Mouse (Mus musculus): ENCODE data around the gene Ddn.

Ddn gene

GRCm38 (mm10) chr15:98809390-98809789 lies at the start of gene Ddn:
TSS of gene Ddn (minus strand) at chr15:98809490.
- DNase-seq (ENCODE audit: low spot score in 2 of 2): no peak

DNA sequence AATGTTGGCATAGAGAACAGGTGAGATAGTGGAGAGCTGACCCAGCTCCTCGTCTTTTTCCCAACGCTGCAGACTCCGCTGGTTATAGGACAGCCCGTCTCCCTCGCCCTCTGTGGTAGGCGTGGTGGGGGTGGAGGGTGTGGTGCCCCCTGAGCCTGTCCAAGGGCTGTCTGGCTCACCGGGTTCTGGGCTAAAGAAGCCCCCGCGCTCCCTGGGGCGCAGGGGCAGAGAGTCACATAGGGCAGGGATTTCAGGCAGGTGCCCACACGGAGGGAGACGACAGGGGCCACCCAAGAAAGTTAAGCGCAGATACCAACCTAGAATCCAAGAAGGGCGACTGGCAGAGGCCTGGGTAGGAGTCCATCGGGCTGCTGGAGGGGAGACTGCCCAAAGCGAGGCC lies 44.9 kb upstream of the Ddn start:
- peak in 1 of 2 experiments; percentile 5 for DNase-seq (ENCODE audit: low spot score in 2 of 2)

- peak in 1 of 2 experiments; percentile 8 for DNase-seq (ENCODE audit: low spot score in 2 of 2)
Measured at GRCm38 (mm10) chr15:98853161-98853937, 44.1 kb upstream of the Ddn start.

DNA sequence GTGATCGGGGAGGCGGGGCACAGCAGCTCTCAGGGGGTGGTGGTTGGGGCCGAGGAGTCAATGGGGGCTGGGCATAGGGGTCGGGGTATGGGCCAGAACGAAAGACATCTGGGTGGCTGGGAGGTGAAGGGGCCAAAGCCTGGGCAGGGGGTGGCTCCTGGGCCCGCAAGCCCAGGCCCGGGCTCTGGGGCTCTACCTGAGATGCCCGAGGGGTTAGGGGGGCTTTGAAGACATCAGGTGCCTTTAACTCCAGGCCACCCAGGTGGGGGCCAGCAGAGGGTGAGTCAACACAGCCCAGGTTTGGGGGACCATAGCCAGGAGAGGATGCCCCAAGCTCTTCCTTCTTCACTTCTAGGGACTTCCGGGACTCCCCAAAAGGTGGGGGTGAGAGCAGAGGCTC lies 43.4 kb upstream of the Ddn start:
- peak in 1 of 2 experiments; percentile 7 for DNase-seq (ENCODE audit: low spot score in 2 of 2)

DNA sequence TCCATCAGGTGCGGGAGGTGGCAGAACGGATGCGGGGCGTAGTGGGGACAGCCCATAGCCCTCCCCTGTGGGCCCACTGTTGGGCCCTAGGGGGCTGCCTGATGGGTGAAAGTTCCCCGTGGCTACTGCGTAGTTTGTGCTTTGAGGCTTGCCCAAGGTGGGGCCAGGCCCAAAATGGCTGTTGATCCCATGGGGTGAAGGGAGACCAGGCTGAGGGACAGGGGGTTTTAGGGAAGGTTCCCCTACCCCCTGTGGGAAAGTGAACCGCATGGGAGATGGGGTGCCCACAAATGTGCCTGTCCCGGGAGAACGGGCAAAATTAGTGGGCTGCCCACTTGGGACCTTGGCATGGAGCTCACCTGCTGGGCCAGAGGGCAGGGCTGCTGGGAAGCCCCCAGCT lies 42.8 kb upstream of the Ddn start:
- no peak for DNase-seq (ENCODE audit: low spot score in 2 of 2)

GRCm38 (mm10) chr15:98851229-98851818 lies 42.0 kb upstream of the Ddn start:
- DNase-seq (ENCODE audit: low spot score in 2 of 2): peak in 1 of 2 experiments; percentile 6

GRCm38 (mm10) chr15:98850668-98851067 lies 41.4 kb upstream of the Ddn start:
- no peak for DNase-seq (ENCODE audit: low spot score in 2 of 2)

- no peak for DNase-seq (ENCODE audit: low spot score in 2 of 2)
Measured at GRCm38 (mm10) chr15:98849956-98850600, 40.8 kb upstream of the Ddn start.

- no peak for DNase-seq (ENCODE audit: low spot score in 2 of 2)
Measured at GRCm38 (mm10) chr15:98849165-98849564, 39.9 kb upstream of the Ddn start.

DNA sequence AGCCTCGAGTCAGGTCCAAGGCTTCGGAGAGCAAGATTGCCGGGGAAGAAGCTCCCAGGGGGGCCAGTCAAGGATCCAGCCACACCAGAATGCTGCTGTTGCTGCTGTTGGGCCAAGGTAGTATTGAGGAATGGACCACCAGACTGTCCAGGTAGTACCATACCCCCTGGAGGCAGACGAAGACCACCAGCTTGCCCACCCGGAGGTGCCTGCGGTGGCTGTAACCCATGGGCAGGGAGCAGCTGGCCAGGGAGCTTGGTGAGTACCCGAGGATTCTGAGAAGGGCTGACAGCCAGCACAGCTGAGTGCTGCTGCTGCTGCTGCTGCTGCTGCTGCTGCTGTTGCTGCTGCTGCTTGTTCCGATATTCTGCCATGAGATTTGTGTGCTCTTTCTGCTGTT lies 36.9 kb upstream of the Ddn start:
- no peak for DNase-seq (ENCODE audit: low spot score in 2 of 2)

- no peak for DNase-seq (ENCODE audit: low spot score in 2 of 2)
Measured at GRCm38 (mm10) chr15:98845149-98845548, 35.9 kb upstream of the Ddn start.

DNA sequence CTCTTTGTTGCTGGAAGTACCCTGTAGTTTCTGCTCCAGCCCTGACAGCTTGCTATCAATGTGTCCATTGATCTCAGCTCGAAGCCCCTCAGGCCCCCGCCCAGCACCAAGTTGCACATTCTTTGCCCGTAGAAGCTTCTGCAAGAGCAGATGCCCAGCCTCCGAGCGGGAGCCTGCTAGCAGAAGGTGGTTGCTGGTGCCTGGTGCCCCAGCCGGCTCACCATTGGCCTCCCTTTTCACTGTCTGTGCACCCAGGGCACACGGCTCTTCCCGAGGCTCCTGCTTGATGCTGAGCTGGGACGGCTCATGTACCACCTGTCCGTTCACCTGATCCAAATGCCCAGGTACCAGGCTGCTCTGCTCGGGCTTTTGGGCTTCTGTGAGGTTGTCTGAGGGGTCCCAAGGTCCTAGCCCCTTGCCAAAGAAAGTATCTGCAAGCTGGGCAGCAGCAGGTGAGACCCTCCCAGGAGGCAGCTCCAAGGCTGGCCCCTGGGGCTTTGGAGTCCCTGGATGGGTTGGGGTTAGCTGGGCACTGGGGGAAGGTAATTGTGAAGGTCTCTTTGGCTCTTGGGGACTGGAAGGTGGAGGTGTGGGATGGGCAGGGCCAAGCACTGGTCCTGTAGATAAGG lies 34.4 kb upstream of the Ddn start:
- no peak for DNase-seq (ENCODE audit: low spot score in 2 of 2)

DNA sequence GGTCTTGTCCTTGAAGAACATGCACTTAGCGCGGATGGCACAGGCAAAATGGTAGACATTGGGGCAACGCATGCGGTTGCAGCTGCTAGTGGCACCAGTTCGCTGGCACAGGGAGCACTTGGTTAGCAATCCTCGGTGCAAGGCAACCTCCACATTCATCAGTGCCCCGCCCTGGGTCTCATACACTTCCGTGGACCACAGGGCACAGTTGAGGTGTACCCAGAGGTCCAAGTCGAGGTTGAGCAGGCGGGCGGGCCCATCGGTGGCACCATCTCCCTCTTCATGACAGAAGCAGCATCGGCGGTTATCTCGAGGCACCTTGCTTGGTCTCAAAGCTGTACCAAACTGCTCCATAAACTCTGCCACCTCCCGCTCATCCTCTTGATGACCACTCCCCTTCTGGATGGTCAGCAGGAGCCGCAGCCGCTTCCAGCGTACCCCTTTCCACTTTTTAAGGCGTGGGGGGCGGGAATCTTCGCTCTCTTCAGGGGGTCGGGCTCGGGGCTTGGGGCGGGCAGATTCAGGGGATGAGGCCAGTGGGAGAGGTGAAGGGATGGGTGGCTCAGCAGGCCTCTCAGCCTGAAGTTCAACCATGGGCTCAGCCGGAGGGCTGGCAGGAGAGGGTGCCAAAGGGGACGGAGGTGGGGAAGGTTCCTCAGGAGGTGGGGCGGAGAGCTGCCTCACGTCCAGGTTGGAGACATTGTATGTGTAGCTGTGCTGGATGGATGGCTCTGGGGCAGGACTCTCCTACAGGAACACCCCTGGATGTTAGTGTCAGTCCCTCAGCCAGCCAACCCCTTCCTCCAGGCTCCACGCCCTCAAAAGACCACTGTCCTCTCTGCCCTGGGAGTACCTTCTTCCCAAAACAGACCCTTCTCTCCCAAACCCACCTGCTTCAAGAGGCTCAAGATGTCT lies 30.6 kb upstream of the Ddn start:
- no peak for DNase-seq (ENCODE audit: low spot score in 2 of 2)

GRCm38 (mm10) chr15:98839161-98839560 lies 29.9 kb upstream of the Ddn start:
- DNase-seq (ENCODE audit: low spot score in 2 of 2): no peak

- no peak for DNase-seq (ENCODE audit: low spot score in 2 of 2)
Measured at GRCm38 (mm10) chr15:98837743-98838103, 28.4 kb upstream of the Ddn start.

DNA sequence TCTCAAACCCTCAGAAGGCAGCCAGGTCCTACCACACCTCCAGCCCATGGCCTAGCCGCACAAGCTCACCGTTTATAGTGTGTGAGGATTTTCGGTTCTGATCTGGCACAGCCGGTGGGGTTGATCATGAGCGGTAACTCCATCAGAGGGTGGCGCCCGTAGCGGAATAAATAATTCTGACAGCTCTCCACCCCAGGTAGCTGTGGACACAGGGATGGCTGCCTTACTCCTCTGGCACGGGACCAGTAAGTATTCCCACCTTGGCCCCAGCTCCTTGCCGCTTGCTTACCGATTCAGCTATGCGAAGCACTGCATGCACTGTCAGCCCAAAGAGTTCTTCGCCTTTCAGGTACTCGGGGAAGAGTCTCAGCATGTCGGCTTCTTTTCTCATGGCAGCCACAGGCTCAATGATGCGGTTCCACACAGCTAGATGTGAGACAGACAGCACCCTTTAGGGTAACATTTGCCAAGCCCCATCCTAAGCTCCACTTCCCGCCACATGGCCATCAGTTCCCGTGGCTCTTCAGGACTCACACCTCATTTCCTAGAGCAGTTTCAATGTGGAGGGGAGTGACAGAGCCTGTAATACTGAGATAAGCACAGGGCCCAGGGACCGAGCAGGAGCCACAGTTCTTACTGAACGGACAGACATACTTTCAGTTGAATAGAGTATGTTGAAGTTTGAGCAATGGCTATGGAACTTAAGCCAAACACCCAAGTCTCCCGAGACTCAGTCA lies 27.9 kb upstream of the Ddn start:
- no peak for DNase-seq (ENCODE audit: low spot score in 2 of 2)

DNA sequence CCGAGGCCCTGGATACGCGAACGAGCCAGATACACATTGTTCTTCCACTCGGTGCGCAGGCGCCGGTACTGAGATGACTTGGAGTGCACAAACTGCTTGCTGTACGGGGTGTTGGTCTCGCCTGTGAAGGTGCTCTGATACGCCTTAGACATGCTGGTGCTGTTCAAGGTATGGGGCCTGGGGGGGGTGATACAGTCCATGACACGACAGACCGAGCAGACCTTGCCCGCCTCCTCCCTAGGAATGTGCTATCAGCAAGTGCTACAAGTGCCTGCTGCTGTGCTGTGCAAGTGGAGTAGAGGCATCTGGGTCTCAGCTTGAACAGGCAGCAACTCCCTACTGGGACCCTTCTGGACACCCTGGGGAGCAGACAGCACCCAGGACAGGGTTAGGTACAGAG lies 26.0 kb upstream of the Ddn start:
- no peak for DNase-seq (ENCODE audit: low spot score in 2 of 2)

GRCm38 (mm10) chr15:98834059-98834458 lies 24.8 kb upstream of the Ddn start:
- no peak for DNase-seq (ENCODE audit: low spot score in 2 of 2)

GRCm38 (mm10) chr15:98833281-98833680 lies 24.0 kb upstream of the Ddn start:
- DNase-seq (ENCODE audit: low spot score in 2 of 2): no peak

DNA sequence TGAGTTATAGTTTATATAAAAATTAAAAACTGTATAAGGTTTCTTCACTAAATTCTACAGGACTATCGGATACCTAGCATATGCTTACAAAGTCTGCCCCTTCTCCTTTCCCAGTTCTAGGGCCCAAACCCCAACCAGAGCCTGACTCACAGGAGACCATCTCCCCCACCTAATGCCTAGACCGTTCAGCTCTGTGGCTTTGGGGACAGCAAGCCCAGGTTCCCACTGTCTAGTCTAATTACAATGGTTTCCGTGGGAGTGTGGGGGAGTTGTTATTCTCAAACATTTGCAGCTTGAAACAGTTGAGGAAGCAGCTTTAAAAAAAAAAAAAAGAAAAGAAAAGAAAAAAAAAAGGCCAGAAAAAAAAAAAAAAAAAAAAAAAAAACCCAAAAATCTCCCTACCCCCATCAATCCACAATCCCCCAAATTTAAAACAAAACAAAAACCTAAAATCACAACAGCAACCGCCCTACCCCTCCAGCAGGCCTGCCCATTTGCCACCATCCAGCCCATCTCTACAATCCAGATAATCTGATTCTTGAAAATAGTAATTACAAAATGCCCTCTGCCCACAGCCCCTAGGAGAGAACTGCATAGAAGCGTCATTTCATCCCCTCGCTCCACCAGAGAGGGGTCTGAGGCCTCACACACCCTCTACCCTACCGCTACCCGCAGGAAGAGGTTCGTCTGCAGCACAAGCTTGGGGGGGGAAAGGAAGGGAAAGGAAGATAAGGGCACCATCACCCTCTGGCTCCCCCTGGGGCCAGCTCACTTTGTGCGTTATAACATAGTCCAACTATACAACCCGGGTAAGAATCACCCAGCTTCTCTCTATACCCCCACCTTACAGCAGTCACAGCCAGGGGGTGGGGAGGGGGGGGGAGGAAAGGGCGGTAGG lies 23.1 kb upstream of the Ddn start:
- no peak for DNase-seq (ENCODE audit: low spot score in 2 of 2)
